Mouse (Mus musculus): Measurements from ENCODE around the gene Ccdc163.

Gene Ccdc163

GRCm38 (mm10) chr4:116707666-116708065 lies 643 bp upstream of the Ccdc163 start:
- DNase-seq: peak in 1 of 2 experiments; percentile 21

- DNase-seq: peak in 1 of 2 experiments; percentile 12
Observed at GRCm38 (mm10) chr4:116708791-116709390, 582 bp downstream of the Ccdc163 start.

GRCm38 (mm10) chr4:116710154-116710553 lies 1.8 kb downstream of the Ccdc163 start:
- DNase-seq: no peak

- peak; percentile 74 to 75 for DNase-seq
Observed at GRCm38 (mm10) chr4:116712536-116712935, 4.2 kb downstream of the Ccdc163 start.

- DNase-seq: peak; percentile 86 to 88
Observed at GRCm38 (mm10) chr4:116719396-116719795, 11.1 kb downstream of the Ccdc163 start.

GRCm38 (mm10) chr4:116720343-116721097 lies 12.2 kb downstream of the Ccdc163 start, which contains the start of gene Tesk2:
TSS of gene Tesk2 (plus strand) at chr4:116720948.
- peak; percentile 94 to 95 for DNase-seq

- DNase-seq: no peak
Observed at GRCm38 (mm10) chr4:116721098-116721628, 12.9 kb downstream of the Ccdc163 start.

GRCm38 (mm10) chr4:116722230-116722629 lies 13.9 kb downstream of the Ccdc163 start:
- DNase-seq: no peak

GRCm38 (mm10) chr4:116725444-116725843 lies 17.1 kb downstream of the Ccdc163 start:
- no peak for DNase-seq

GRCm38 (mm10) chr4:116727401-116727800 lies 19.1 kb downstream of the Ccdc163 start:
- no peak for DNase-seq

- DNase-seq: no peak
Observed at GRCm38 (mm10) chr4:116729532-116729931, 21.2 kb downstream of the Ccdc163 start.

GRCm38 (mm10) chr4:116731077-116731476 lies 22.8 kb downstream of the Ccdc163 start:
- no peak for DNase-seq

- no peak for DNase-seq
Observed at GRCm38 (mm10) chr4:116732355-116732754, 24.0 kb downstream of the Ccdc163 start.

- DNase-seq: no peak
Observed at GRCm38 (mm10) chr4:116734996-116735395, 26.7 kb downstream of the Ccdc163 start.

- DNase-seq: no peak
Observed at GRCm38 (mm10) chr4:116738972-116739751, 30.9 kb downstream of the Ccdc163 start.

- DNase-seq: no peak
Observed at GRCm38 (mm10) chr4:116749750-116750149, 41.4 kb downstream of the Ccdc163 start.

GRCm38 (mm10) chr4:116761914-116762313 lies 53.6 kb downstream of the Ccdc163 start:
- DNase-seq: no peak

GRCm38 (mm10) chr4:116764001-116764400 lies 55.7 kb downstream of the Ccdc163 start:
- DNase-seq: no peak

GRCm38 (mm10) chr4:116768510-116768909 lies 60.2 kb downstream of the Ccdc163 start:
- no peak for DNase-seq

- no peak for DNase-seq
Observed at GRCm38 (mm10) chr4:116769060-116769459, 60.8 kb downstream of the Ccdc163 start.

- no peak for DNase-seq
Observed at GRCm38 (mm10) chr4:116776391-116776790, 68.1 kb downstream of the Ccdc163 start.

- no peak for DNase-seq
Observed at GRCm38 (mm10) chr4:116777079-116777478, 68.8 kb downstream of the Ccdc163 start.

GRCm38 (mm10) chr4:116780541-116780940 lies 72.2 kb downstream of the Ccdc163 start:
- no peak for DNase-seq

Measured in cerebellum, postnatal 10 days (tissue).